Mouse (Mus musculus): ENCODE data around the gene Tmed1.

GRCm38 (mm10) chr9:21558366-21558765, 48.3 kb upstream of the Tmed1 start:
- TF ChIP-seq CTCF (IDR thresholded peaks at IDR 0.05; ENCODE audit: borderline replicate concordance, extremely low read depth, insufficient read depth, insufficient read length) (no peak), POLR2A (IDR thresholded peaks at IDR 0.05; ENCODE audit: borderline replicate concordance, extremely low read depth, insufficient read depth, insufficient read length, poor library complexity, severe bottlenecking) (no peak)

All from brain, embryonic 14.5 days (tissue).